Mouse (Mus musculus) ovary, postnatal 14 days (tissue): Measurements from ENCODE around the gene Slc38a10.

Experiments
- DNase-seq: peaks from one replicate; pipeline ENCODE4 v3.0.0; 2022; ENCODE audit warnings: low spot score

The Slc38a10 gene

DNA sequence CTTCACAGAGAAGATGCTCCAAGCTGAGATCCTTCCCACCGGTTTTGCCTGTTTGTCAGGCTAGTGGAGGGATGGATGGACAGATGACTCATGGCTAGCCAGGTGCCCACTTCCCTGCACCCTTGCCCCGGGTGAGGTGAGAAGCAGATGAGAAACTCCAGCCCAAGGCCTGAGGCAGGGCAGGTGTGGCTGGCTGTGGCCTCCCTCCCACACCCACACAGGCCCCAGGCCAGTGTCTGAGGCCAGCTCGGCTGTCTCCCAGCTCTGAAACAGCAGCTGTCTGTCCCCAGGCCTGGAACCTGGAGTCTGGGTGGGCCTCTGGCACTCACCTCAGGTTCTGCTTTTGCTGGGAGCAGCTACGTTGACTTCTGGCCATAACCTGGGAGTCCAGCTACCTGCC, 24.8 kb upstream of the Slc38a10 start:
- DNase-seq: no peak

DNA sequence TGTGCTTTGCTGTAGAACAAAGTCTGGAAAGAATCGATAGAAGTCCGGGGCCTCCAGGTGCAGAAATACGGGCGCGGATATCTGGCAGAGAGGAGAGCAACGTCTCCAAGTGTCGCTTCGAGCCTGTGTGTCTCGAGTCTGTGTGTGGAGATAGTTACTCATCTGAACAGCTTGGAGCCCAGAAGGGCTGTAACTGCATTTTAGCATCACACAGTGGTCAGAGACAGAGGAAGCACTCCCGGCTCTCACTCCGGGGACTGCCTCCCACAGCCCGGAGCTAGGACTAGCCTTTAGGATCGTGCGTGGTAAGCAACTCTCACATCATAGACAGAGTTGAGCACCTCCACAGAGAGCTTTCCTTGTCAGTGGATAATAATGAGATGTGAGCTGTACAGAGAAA, 22.1 kb upstream of the Slc38a10 start:
- DNase-seq: no peak

GRCm38 (mm10) chr11:120171168-120171567, 20.0 kb upstream of the Slc38a10 start:
- no peak for DNase-seq

DNA sequence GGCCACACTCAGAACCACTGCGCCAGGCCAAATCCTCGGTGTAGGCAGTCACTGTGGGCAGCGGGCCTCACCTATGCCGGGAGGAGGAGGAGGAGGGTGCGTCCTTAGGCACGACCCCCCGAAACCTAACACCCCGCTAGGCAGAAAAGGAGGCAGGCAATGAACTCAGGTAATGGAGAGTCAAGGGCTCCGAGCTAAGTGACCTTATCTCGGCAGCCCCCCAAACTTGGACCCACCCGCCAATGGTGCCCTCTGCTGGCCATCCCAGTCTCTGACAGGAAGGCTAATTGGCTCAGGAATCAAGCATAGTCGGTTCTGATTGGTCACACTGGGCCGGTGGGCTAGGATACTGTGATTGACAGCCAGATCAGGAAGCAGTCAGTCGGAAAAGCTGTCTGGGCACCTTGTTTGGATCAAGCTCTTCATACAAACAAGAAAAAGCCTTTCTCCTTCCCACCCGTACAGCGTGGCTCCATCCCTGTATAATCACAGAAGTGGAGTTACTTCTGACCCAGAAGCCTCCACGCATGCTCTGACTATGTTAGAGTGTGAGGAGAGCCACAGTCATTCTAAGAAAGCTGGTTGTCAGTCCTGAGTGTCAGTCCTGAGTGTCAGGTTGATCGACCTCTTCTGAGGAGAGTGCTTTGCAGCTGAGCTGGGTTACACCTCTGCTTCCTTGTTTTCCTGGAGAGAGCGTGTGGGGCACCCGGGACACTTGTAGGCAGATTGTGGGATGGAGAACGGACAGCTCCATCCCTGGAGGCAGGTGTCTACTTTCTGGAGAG, 18.3 kb upstream of the Slc38a10 start:
- no peak for DNase-seq

GRCm38 (mm10) chr11:120168516-120168915, 17.4 kb upstream of the Slc38a10 start:
- no peak for DNase-seq

GRCm38 (mm10) chr11:120167921-120168356, 16.8 kb upstream of the Slc38a10 start:
- DNase-seq: no peak

DNA sequence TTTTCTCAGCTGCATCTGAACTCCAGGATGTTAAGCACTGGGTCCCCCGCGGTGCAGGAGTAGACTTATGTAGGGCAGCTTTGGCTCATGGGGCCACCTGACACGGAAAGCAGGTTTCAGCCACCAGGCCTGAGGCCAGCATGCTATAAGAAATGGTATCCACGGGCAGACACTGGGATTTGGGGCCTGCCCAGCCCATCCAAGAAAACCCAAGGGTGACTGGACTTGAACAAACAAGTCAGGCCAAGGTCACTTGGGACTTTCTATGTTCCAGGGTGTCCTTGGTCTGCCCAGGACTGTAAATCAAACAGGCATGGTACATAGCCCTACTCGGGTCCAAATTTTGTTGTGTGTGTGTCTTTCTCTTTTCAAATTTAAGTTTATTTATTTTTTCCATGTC, 15.9 kb upstream of the Slc38a10 start:
- DNase-seq: no peak

GRCm38 (mm10) chr11:120164471-120165261, 13.5 kb upstream of the Slc38a10 start:
- DNase-seq: no peak

GRCm38 (mm10) chr11:120164028-120164427, 12.9 kb upstream of the Slc38a10 start:
- no peak for DNase-seq

- no peak for DNase-seq
Observed at GRCm38 (mm10) chr11:120163207-120163606, 12.1 kb upstream of the Slc38a10 start.

DNA sequence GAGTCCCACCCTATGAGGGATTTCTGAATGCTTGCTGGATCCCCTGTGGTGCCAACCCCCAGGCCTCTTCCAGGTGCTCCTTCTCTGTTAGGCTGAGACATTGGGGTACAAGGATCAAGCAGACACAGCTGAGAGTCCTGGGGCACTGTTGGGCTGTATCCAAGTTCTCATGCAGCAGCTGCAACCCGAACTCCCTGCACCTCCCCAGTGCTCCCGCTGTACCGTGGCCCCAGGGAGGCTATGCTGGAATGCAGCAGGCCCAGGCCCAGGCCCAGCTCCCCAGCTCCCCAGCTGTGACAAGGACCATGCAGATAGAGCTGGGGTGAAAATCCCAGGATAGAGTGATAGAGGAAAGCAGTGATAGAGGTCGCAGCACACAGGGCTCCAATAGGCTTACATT, 10.1 kb upstream of the Slc38a10 start:
- DNase-seq: no peak

DNA sequence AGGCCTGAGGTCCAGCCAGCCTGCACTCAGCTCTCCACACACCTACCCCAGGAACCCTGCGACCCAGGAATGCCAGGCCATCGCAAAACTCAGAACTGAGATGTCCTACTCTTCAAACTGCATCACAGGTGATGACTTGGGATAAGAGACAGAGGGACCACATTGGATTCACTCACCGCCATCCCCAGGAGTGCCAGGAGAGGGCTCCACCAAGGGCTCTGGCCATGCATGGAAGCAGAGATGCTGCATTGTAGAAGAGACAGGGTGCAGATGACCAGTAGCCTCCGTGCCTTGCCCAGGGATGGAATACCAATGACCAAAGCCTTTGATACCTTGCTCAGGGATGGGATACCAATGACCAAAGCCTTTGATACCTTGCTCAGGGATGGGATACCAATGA, 9.3 kb upstream of the Slc38a10 start:
- no peak for DNase-seq

- no peak for DNase-seq
Observed at GRCm38 (mm10) chr11:120159653-120160052, 8.5 kb upstream of the Slc38a10 start.

GRCm38 (mm10) chr11:120158828-120159227, 7.7 kb upstream of the Slc38a10 start:
- no peak for DNase-seq

GRCm38 (mm10) chr11:120150440-120151112, 570 bp downstream of the Slc38a10 start:
- DNase-seq: no peak

DNA sequence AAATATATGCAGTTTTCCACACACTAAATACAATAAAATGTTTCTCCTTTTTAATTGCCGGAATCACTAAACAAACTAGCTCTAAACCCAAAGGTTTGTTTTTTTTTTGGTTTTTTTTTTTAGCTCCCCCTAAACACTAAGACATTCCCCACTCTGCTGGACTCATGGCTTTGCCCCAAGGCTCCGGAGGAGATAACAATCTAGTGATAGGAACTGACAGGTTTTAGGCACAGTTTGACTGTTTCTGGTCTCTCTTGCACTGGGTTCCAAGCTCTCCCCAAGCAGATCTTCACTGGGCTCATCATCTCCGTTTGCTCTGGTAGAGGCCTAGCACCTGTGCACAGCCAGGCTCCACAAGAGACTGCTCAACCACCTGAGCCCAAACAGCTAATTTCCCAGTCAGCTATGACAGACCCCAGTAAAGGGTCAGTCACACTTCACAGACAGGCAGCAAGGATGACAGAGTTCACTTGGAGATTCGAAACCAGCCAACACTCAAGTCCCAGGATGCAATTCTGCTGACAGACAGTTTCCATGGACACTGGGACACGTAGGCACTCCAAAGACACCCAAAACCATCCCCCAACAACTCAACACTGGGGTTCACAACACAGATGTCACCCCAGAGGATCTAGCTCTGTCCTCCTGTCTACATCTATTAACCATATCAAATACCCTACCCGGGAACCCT, 1.5 kb downstream of the Slc38a10 start:
- no peak for DNase-seq

GRCm38 (mm10) chr11:120148201-120148855, 2.8 kb downstream of the Slc38a10 start:
- DNase-seq: no peak

DNA sequence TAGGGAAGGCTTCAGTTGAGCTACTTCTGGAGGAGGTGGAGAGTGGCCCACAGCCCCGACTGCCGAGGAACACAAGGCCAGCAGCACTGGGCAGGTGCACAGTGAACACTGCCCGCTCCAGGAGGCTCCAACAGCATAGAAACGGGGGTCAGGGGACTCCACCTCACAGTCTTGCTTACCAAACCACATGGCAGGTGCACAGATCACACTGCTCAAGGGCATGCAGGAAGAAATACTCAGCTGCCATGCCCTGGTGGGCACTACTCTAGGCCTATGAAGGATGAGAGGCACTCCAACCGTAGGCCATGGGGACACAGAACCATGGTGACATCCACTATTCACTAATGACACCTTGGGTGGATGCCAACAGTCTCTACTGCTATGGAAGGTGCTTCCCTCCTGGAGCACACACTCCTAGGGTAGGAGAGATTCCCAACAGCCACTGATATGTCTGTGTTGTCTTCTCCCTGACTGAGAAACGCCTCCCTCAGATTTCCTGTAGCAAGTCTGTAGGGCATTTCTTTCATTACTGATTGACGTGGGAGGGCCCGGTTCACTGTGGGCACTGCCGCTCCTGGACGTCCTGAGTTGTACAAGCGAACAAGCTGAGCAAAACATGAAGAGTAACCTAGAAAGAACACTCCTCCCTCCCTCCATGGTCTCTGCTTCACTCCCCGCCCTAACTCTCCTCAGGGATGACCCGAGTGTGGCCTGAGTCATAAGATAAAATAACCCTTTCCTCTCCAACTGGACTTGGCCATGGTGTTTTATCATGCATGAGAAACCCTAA, 7.2 kb downstream of the Slc38a10 start:
- DNase-seq: no peak

DNA sequence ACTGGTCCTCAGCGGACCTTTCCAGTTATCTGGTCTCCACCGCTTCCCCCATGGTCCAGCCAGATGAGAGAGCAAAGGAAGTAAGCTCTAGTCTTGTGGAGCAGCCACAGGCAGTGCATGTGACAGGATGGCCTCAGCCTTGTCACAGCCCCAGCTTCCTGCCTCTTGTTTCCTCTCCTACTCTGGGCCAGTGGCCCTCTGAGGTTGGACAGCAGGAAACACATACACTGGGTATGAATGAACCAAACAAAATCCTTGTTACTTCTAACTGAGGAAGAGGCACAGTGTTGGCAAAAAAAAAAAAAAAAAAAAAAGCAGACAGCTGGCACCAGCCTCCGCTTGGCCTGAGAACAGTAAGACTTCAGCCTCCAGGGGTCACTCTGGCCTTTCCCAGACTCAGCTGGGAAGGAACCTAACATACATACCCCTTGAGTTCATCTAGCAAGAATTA, 8.5 kb downstream of the Slc38a10 start:
- DNase-seq: no peak

DNA sequence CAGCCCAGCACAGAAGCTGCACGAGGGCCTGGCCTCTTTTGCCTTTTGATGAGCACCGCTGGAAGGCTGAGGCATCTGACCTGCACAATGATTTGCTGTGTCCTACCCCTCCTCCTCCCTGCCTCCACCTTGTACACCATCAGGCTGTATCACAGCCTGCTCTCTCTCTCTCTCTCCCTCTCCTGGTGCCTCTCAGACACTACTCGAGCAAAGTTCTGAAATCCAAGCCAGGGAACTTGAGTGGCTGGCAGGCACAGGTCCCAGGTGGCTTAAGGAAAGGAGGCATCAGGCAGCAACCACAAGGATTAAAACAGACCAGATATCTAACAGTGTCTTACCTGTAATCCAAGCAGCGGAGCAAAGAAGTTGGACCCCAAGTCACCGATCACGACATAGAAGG, 10.9 kb downstream of the Slc38a10 start:
- no peak for DNase-seq

DNA sequence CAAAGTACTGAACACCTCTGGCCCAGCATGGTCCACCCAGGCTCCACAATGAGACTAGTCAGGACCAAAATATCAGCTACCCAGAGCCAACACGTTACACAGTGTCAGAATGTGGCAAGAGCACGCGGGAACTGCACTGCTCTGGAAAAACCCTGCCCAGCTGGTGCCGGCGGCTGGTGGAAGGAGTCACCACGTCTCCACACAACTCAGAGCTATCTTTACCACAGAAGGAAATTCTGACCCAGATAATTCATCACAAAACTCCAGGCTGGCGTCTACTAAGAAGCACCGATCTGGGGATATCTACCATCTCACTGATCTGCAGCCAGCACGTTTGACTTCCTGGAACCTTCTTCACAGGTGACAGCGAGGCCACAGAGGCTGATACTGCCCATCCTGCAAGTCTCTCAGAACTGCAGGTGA, 11.8 kb downstream of the Slc38a10 start:
- no peak for DNase-seq
